In genomic region chr3:52101401-52101976, GRCm38 (mm10) we compare ENCODE assay signal across 8 mouse cellular contexts. TPM values are rescaled to one million over a fixed set of nuclear protein-coding genes. Genes with fewer than 3 reads are reported as not detected.
DNase-seq lines count a peak whose midpoint lies in the region; ATAC-seq and TF ChIP-seq lines count a peak whose summit lies in the region.

No protein-coding gene starts in this region.

- peak overlapping the region; percentile 98 for H3K4me2 ChIP-seq in heart, embryonic 15.5 days
- peak overlapping the region; percentile 81 for H3K4me2 ChIP-seq in liver, embryonic 16.5 days (ENCODE audit: low read depth, low read length)

- H3K9ac ChIP-seq in heart, embryonic 15.5 days, result peak overlapping the region; percentile 60
- H3K9ac ChIP-seq in liver, embryonic 16.5 days (ENCODE audit: low read depth, low read length), result peak overlapping the region; percentile 74

- no peak for DNase-seq in heart, postnatal 4 days
- DNase-seq in Patski (ENCODE audit: low read depth, low spot score), result no peak
- DNase-seq in hindbrain, embryonic 10.5 days (ENCODE audit: low spot score), result no peak
- peak; percentile 30 for DNase-seq in thymus, postnatal 4 days
- DNase-seq in gastrocnemius, adult 18-20 months (ENCODE audit: low spot score), result no peak
- no peak for DNase-seq in spleen, postnatal 10 days (ENCODE audit: low spot score in 2 of 2)

- H3K9me3 ChIP-seq in heart, embryonic 15.5 days (replicated peaks), result no peaks in the 10 kb centered on the region
- H3K9me3 ChIP-seq in hindbrain, embryonic 10.5 days, result no peaks in the 10 kb centered on the region
- no peaks in the 10 kb centered on the region for H3K9me3 ChIP-seq in liver, embryonic 16.5 days (replicated peaks; ENCODE audit: control insufficient read depth, low read length)

- peak; percentile 2; the same call in 1 of the 2 replicates for ATAC-seq in heart, embryonic 15.5 days (replicated peaks; ENCODE audit: insufficient number of reproducible peaks, insufficient read depth, low FRiP score, low read depth)
- peak; percentile 1 for ATAC-seq in Patski
- peak; percentile 0; the same call in 1 of the 2 replicates for ATAC-seq in liver, embryonic 16.5 days (ENCODE audit: low read depth)

- peak overlapping the region; percentile 100 for H3K27ac ChIP-seq in heart, embryonic 15.5 days
- H3K27ac ChIP-seq in hindbrain, embryonic 10.5 days, result peak overlapping the region; percentile 99
- H3K27ac ChIP-seq in liver, embryonic 16.5 days (ENCODE audit: low read length), result peak overlapping the region; percentile 80

- H3K27me3 ChIP-seq in heart, embryonic 15.5 days, result no peaks in the 10 kb centered on the region
- H3K27me3 ChIP-seq in Patski, result no peaks in the 10 kb centered on the region
- H3K27me3 ChIP-seq in hindbrain, embryonic 10.5 days (ENCODE audit: insufficient read depth, poor library complexity, severe bottlenecking), result no peaks in the 10 kb centered on the region
- peaks cover 3% of the 10 kb centered on the region; the same call in 1 of the 2 replicates for H3K27me3 ChIP-seq in liver, embryonic 16.5 days (ENCODE audit: control insufficient read depth, insufficient read depth, low read depth, low read length)

- WGBS in heart, embryonic 15.5 days, result 2% methylated on average over 14 of the region's 14 CpGs
- WGBS in hindbrain, embryonic 10.5 days, result 2% methylated on average over 14 of the region's 14 CpGs
- under 1% methylated on average over 14 of the region's 14 CpGs for WGBS in liver, embryonic 16.5 days (ENCODE audit: insufficient replicate concordance)

- in situ Hi-C loops in Patski (cut with MboI; ENCODE audit: low pct_unique_long_range_greater_than_20kb), result loop anchor here (5.0 kb wide), 3 partner anchors 39 to 159 kb away; no protein-coding TSS in a partner anchor

- 0 out of 2 replicates have a peak, but pooled peaks cover 3% of the 10 kb centered on the region for H3K4me1 ChIP-seq in heart, embryonic 15.5 days (replicated peaks)
- H3K4me1 ChIP-seq in hindbrain, embryonic 10.5 days (replicated peaks), result peaks cover 24% of the 10 kb centered on the region
- H3K4me1 ChIP-seq in liver, embryonic 16.5 days (ENCODE audit: control insufficient read depth, low read depth, low read length), result peaks cover 2% of the 10 kb centered on the region

- H3K4me3 ChIP-seq in heart, embryonic 15.5 days, result peak overlapping the region; percentile 79
- H3K4me3 ChIP-seq in hindbrain, embryonic 10.5 days, result peak overlapping the region; percentile 75
- H3K4me3 ChIP-seq in liver, embryonic 16.5 days (ENCODE audit: low read depth, low read length), result peak overlapping the region; percentile 71

- H3K36me3 ChIP-seq in heart, embryonic 15.5 days, result no peaks in the 10 kb centered on the region
- peaks cover 10% of the 10 kb centered on the region for H3K36me3 ChIP-seq in hindbrain, embryonic 10.5 days
- no peaks in the 10 kb centered on the region for H3K36me3 ChIP-seq in liver, embryonic 16.5 days (ENCODE audit: control insufficient read depth, insufficient read depth)

- no peak for TF ChIP-seq CTCF in Patski (IDR thresholded peaks at IDR 0.05)

- CTCF ChIA-PET in Patski (lab: Charles Lee), result interaction anchor here (1.0 to 1.5 kb wide), 4 partner anchors 9 to 77 kb away, joined by 3 to 5 read pairs (median 4); no protein-coding TSS in a partner anchor

- POLR2A ChIA-PET in Patski (lab: Charles Lee), result interaction anchor here (0.5 to 3.1 kb wide), 10 partner anchors 10 to 97 kb away, joined by 3 to 16 read pairs (median 5); no protein-coding TSS in a partner anchor

RNA-seq across cellular contexts. Expression of gene Maml3, which starts 3.4 kb away (rescaled TPM):
- 1.9 and 2.9 TPM in 2 replicates for polyA plus RNA-seq in heart, embryonic 15.5 days (2015; fragmentation: Nextera tagmentation; extraction: Ambion mirVana)
- 1 to 10 TPM; 7.1 TPM for total RNA-seq in heart, postnatal 4 days (2021)
- polyA plus RNA-seq in Patski (2021), result 7.7 TPM
- polyA plus RNA-seq in hindbrain, embryonic 10.5 days (2016; fragmentation: Nextera tagmentation; extraction: Ambion mirVana), result 5.6 and 5.9 TPM in 2 replicates
- 0.78 and 0.84 TPM in 2 replicates for polyA plus RNA-seq in liver, embryonic 16.5 days (2015; fragmentation: Nextera tagmentation; extraction: Ambion mirVana)
- total RNA-seq in gastrocnemius, adult 18-20 months (2021), result 1 to 10 TPM; 2.3 to 2.6 TPM
